Mouse (Mus musculus): ENCODE results near the gene Pold4. TPM values are rescaled to one million over a fixed set of nuclear protein-coding genes. Genes with fewer than 3 reads are reported as not detected.

The Pold4 gene
- 63.7 and 66.1 TPM in 2 replicates for polyA plus RNA-seq (2015; fragmentation: Nextera tagmentation; extraction: Ambion mirVana)

GRCm38 (mm10) chr19:4231253-4232185, at the start of gene Pold4:
Gene Pold4, plus strand, starts transcription at chr19:4231899.

GRCm38 (mm10) chr19:4190831-4191334, 40.8 kb upstream of the Pold4 start, which contains the start of gene Tbc1d10c:
Gene Tbc1d10c, minus strand, starts transcription at chr19:4191284.

GRCm38 (mm10) chr19:4191528-4192250, 40.0 kb upstream of the Pold4 start, which contains the start of gene Ppp1ca:
Gene Ppp1ca, plus strand, starts transcription at chr19:4192065.

GRCm38 (mm10) chr19:4201291-4201909, 30.3 kb upstream of the Pold4 start, which contains the start of gene Rad9a:
Gene Rad9a, minus strand, starts transcription at chr19:4201662.

DNA sequence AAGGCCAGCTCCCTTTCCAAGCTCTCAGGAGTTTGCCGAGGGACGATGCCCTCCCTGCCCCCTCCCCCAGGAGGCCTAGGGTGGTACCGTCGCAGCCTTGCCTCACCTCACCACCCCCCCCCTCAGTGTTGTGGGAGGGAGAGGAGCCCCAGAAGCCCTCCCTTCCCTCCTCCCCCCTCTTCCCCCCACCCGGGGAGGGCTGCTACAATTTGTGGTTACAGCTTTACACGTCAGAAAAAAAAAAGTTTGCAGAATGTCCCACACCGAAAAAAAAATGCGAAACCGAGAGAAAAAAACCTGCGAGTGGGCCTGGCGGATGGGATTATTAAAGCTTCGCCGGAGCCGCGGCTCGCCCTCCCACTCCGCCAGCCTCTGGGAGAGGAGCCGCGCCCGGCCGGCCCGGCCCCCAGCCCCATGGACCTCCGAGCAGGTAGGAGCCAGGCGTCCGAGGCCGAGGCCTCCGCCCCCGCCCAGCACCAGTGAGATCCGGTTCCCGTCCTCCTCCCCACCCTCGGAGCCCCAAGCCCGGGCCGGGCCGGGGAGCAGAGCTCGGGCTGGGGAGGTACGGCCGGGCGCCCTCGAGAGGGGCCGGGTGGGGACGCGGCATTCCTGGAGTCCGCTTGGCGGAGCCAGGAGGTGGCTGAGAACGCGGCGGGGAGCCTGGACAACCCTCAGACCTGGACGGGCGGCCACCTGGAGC, 17.5 kb upstream of the Pold4 start, which contains the start of the genes Clcf1 and AC109138.7:
Clcf1 (plus strand) TSS at position 168 of the 700 bp plus-strand sequence.
AC109138.7 (plus strand) TSS at position 287 of the 700 bp plus-strand sequence.

DNA sequence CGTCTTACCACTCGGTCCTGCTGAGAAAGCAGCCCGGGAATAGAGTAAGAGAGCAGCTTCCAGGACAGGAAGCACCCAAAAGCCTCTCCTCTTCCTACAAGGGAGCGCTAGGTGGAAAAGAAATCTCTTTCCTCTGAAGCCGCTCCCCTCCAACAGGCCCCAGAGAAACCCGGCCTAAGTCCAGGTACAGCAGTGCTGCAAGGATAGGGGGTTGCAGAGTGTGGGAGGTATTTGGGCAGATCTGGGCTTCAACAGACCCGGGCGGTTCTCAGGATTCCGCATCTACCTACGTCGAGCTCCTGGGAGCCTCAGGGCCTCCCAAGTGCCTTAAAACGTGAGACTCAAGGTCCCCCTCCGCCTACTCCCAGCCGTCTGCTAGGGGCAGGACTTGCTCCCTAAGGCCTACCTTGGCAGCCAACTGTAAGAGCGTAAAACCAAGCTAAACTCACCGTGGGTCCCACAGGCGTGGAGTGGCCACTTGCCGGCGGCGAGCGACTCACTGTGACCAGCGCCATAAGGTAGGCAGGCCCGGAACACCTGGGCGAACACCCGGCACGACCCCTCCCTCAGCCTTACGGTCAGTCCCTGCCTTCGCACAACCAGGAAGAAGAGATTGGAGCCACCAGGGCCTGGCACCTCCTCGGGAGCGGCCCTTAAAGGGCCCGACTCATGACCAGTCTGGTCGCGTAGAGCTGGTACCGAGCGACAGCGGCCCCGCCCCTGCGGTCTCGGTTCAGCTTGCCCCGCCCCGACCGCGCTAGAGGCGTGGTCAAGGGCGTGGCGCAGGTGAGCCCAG, 37.1 kb downstream of the Pold4 start, which contains the start of gene Ssh3:
Ssh3 (minus strand) TSS at position 615 of the 796 bp plus-strand sequence.

GRCm38 (mm10) chr19:4282898-4283553, 51.3 kb downstream of the Pold4 start, which contains the start of gene Ankrd13d:
Gene Ankrd13d, minus strand, starts transcription at chr19:4283137.

Small RNA genes within 50 kb of the gene (microRNA-seq; reads per million reads assigned to microRNA genes)
- gene Gm26115 (ENCODE audit: borderline replicate concordance, insufficient number of aligned reads) (not detected), gene Mir6985 (ENCODE audit: borderline replicate concordance, insufficient number of aligned reads) (1.1 reads per million)

Other genes with a start within 250 kb of the Pold4 start
- gene Acy3, start 245.3 kb upstream of the Pold4 start, polyA plus RNA-seq (2015; fragmentation: Nextera tagmentation; extraction: Ambion mirVana) = 19.0 and 38.9 TPM in 2 replicates
- not detected in 2 replicates for gene Tbx10, start 239.1 kb upstream of the Pold4 start, polyA plus RNA-seq (2015; fragmentation: Nextera tagmentation; extraction: Ambion mirVana)
- gene Nudt8, start 231.3 kb upstream of the Pold4 start, polyA plus RNA-seq (2015; fragmentation: Nextera tagmentation; extraction: Ambion mirVana) = 47.5 and 51.7 TPM in 2 replicates
- 0.63 and 1.1 TPM in 2 replicates for gene Gm49405, start 231.3 kb upstream of the Pold4 start, polyA plus RNA-seq (2015; fragmentation: Nextera tagmentation; extraction: Ambion mirVana)
- gene Doc2g, start 228.6 kb upstream of the Pold4 start, polyA plus RNA-seq (2015; fragmentation: Nextera tagmentation; extraction: Ambion mirVana) = 1.3 and 1.9 TPM in 2 replicates
- gene Ndufv1, start 219.1 kb upstream of the Pold4 start, polyA plus RNA-seq (2015; fragmentation: Nextera tagmentation; extraction: Ambion mirVana) = 157 and 202 TPM in 2 replicates
- gene Gstp1, start 193.9 kb upstream of the Pold4 start, polyA plus RNA-seq (2015; fragmentation: Nextera tagmentation; extraction: Ambion mirVana) = 407 and 489 TPM in 2 replicates
- gene Gstp2, start 185.9 kb upstream of the Pold4 start, polyA plus RNA-seq (2015; fragmentation: Nextera tagmentation; extraction: Ambion mirVana) = 6.0 and 9.7 TPM in 2 replicates
- 3.0 and 3.5 TPM in 2 replicates for gene Gstp3, start 172.3 kb upstream of the Pold4 start, polyA plus RNA-seq (2015; fragmentation: Nextera tagmentation; extraction: Ambion mirVana)
- not detected in 2 replicates for gene Cabp2, start 150.3 kb upstream of the Pold4 start, polyA plus RNA-seq (2015; fragmentation: Nextera tagmentation; extraction: Ambion mirVana)
- 66.6 and 102 TPM in 2 replicates for gene Cdk2ap2, start 134.7 kb upstream of the Pold4 start, polyA plus RNA-seq (2015; fragmentation: Nextera tagmentation; extraction: Ambion mirVana)
- gene Pitpnm1, start 131.9 kb upstream of the Pold4 start, polyA plus RNA-seq (2015; fragmentation: Nextera tagmentation; extraction: Ambion mirVana) = 12.9 and 14.0 TPM in 2 replicates
- gene Aip, start 106.0 kb upstream of the Pold4 start, polyA plus RNA-seq (2015; fragmentation: Nextera tagmentation; extraction: Ambion mirVana) = 78.0 and 102 TPM in 2 replicates
- not detected in 2 replicates for gene Gpr152, start 92.1 kb upstream of the Pold4 start, polyA plus RNA-seq (2015; fragmentation: Nextera tagmentation; extraction: Ambion mirVana)
- 0.03 and 0.06 TPM in 2 replicates for gene Cabp4, start 87.9 kb upstream of the Pold4 start, polyA plus RNA-seq (2015; fragmentation: Nextera tagmentation; extraction: Ambion mirVana)
- gene Coro1b, start 83.3 kb upstream of the Pold4 start, polyA plus RNA-seq (2015; fragmentation: Nextera tagmentation; extraction: Ambion mirVana) = 169 and 210 TPM in 2 replicates
- 2.5 and 4.9 TPM in 2 replicates for gene Ptprcap, start 78.3 kb upstream of the Pold4 start, polyA plus RNA-seq (2015; fragmentation: Nextera tagmentation; extraction: Ambion mirVana)
- gene Rps6kb2, start 68.5 kb upstream of the Pold4 start, polyA plus RNA-seq (2015; fragmentation: Nextera tagmentation; extraction: Ambion mirVana) = 30.3 and 45.3 TPM in 2 replicates
- gene Carns1, start 56.4 kb upstream of the Pold4 start, polyA plus RNA-seq (2015; fragmentation: Nextera tagmentation; extraction: Ambion mirVana) = 3.3 and 4.0 TPM in 2 replicates
- gene Tbc1d10c, start 40.6 kb upstream of the Pold4 start, polyA plus RNA-seq (2015; fragmentation: Nextera tagmentation; extraction: Ambion mirVana) = 3.2 and 4.0 TPM in 2 replicates
- gene Ppp1ca, start 39.8 kb upstream of the Pold4 start, polyA plus RNA-seq (2015; fragmentation: Nextera tagmentation; extraction: Ambion mirVana) = 713 and 730 TPM in 2 replicates
- gene Rad9a, start 30.2 kb upstream of the Pold4 start, polyA plus RNA-seq (2015; fragmentation: Nextera tagmentation; extraction: Ambion mirVana) = 11.1 and 14.0 TPM in 2 replicates
- 3.1 and 4.0 TPM in 2 replicates for gene Clcf1, start 17.7 kb upstream of the Pold4 start, polyA plus RNA-seq (2015; fragmentation: Nextera tagmentation; extraction: Ambion mirVana)
- gene AC109138.7, start 17.5 kb upstream of the Pold4 start, polyA plus RNA-seq (2015; fragmentation: Nextera tagmentation; extraction: Ambion mirVana) = not detected in 2 replicates
- 10.8 and 19.7 TPM in 2 replicates for gene Ssh3, start 37.3 kb downstream of the Pold4 start, polyA plus RNA-seq (2015; fragmentation: Nextera tagmentation; extraction: Ambion mirVana)
- gene Ankrd13d, start 51.2 kb downstream of the Pold4 start, polyA plus RNA-seq (2015; fragmentation: Nextera tagmentation; extraction: Ambion mirVana) = 5.3 and 7.1 TPM in 2 replicates
- gene Grk2, start 74.3 kb downstream of the Pold4 start, polyA plus RNA-seq (2015; fragmentation: Nextera tagmentation; extraction: Ambion mirVana) = 11.0 and 11.6 TPM in 2 replicates
- 22.5 and 28.7 TPM in 2 replicates for gene Kdm2a, start 166.4 kb downstream of the Pold4 start, polyA plus RNA-seq (2015; fragmentation: Nextera tagmentation; extraction: Ambion mirVana)
- 46.9 and 47.7 TPM in 2 replicates for gene Rhod, start 207.5 kb downstream of the Pold4 start, polyA plus RNA-seq (2015; fragmentation: Nextera tagmentation; extraction: Ambion mirVana)
- gene Syt12, start 245.5 kb downstream of the Pold4 start, polyA plus RNA-seq (2015; fragmentation: Nextera tagmentation; extraction: Ambion mirVana) = 5.9 and 13.5 TPM in 2 replicates